Mouse (Mus musculus): ENCODE data around the gene Ptprt. TPM values are rescaled to one million over a fixed set of nuclear protein-coding genes. Genes with fewer than 3 reads are reported as not detected.
"Not testable (repeated sequence)": the region's sequence is repeated elsewhere in the genome, so short reads cannot be mapped to it uniquely, and the experiment has no call there.

Ptprt gene
- polyA plus RNA-seq, 1 experiment from 2014 or later = 0.05 TPM

- Histone ChIP-seq H3K27me3 (ENCODE audit: control insufficient read depth, insufficient read depth, low read depth, low read length) (no peaks in the 10 kb centered on the region), H3K4me3 (ENCODE audit: low read depth, low read length) (no peak overlapping the region), H3K4me2 (ENCODE audit: low read depth, low read length) (no peak overlapping the region), H3K27ac (ENCODE audit: low read length) (no peak overlapping the region), H3K9ac (ENCODE audit: low read depth, low read length) (no peak overlapping the region), H3K36me3 (ENCODE audit: control insufficient read depth, insufficient read depth) (no peaks in the 10 kb centered on the region), H3K9me3 (replicated peaks; ENCODE audit: control insufficient read depth, low read length) (no peaks in the 10 kb centered on the region), H3K4me1 (ENCODE audit: control insufficient read depth, low read depth, low read length) (no peaks in the 10 kb centered on the region)
- WGBS (ENCODE audit: insufficient replicate concordance) = 70% methylated on average over 20 of the region's 20 CpGs
- ATAC-seq (ENCODE audit: low read depth) = no peak
Observed at GRCm38 (mm10) chr2:162182621-162183475, 478.1 kb downstream of the Ptprt start.

DNA sequence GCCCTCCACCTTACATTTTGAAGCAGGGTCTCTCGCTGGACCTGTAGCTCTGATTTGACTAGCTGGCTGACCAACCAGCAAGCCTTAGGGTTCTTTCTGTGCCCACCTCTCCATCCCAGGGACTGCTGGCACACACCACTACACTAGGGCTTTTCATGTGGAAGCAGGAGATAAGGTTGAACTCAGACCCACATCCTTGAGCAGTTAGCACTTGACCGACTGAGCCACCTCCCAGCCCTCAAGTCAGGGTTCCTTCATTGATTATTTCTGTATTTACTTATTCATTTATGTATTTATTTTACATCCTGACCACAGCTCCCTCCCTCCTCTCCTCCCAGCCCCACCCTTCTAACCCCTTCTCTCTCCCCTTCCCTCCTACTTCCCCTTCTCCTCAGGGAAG is 479.1 kb downstream of the Ptprt start:
- Histone ChIP-seq H3K9me3 (replicated peaks; ENCODE audit: control insufficient read depth, low read length) (no peaks in the 10 kb centered on the region), H3K27me3 (ENCODE audit: control insufficient read depth, insufficient read depth, low read depth, low read length) (no peaks in the 10 kb centered on the region), H3K9ac (ENCODE audit: low read depth, low read length) (no peak overlapping the region), H3K27ac (ENCODE audit: low read length) (no peak overlapping the region), H3K4me1 (ENCODE audit: control insufficient read depth, low read depth, low read length) (no peaks in the 10 kb centered on the region), H3K36me3 (ENCODE audit: control insufficient read depth, insufficient read depth) (no peaks in the 10 kb centered on the region), H3K4me3 (ENCODE audit: low read depth, low read length) (no peak overlapping the region), H3K4me2 (ENCODE audit: low read depth, low read length) (no peak overlapping the region)
- ATAC-seq (ENCODE audit: low read depth) = no peak
- WGBS (ENCODE audit: insufficient replicate concordance) = 54% methylated on average over 2 of the region's 2 CpGs

- 48% methylated on average over 1 of the region's 1 CpGs for WGBS (ENCODE audit: insufficient replicate concordance)
- no peak for ATAC-seq (ENCODE audit: low read depth)
- Histone ChIP-seq H3K36me3 (ENCODE audit: control insufficient read depth, insufficient read depth) (no peaks in the 10 kb centered on the region), H3K27me3 (ENCODE audit: control insufficient read depth, insufficient read depth, low read depth, low read length) (no peaks in the 10 kb centered on the region), H3K9me3 (replicated peaks; ENCODE audit: control insufficient read depth, low read length) (no peaks in the 10 kb centered on the region), H3K4me1 (ENCODE audit: control insufficient read depth, low read depth, low read length) (no peaks in the 10 kb centered on the region), H3K4me3 (ENCODE audit: low read depth, low read length) (no peak overlapping the region), H3K9ac (ENCODE audit: low read depth, low read length) (no peak overlapping the region), H3K27ac (ENCODE audit: low read length) (no peak overlapping the region), H3K4me2 (ENCODE audit: low read depth, low read length) (no peak overlapping the region)
Observed at GRCm38 (mm10) chr2:162172529-162172928, 488.4 kb downstream of the Ptprt start.

DNA sequence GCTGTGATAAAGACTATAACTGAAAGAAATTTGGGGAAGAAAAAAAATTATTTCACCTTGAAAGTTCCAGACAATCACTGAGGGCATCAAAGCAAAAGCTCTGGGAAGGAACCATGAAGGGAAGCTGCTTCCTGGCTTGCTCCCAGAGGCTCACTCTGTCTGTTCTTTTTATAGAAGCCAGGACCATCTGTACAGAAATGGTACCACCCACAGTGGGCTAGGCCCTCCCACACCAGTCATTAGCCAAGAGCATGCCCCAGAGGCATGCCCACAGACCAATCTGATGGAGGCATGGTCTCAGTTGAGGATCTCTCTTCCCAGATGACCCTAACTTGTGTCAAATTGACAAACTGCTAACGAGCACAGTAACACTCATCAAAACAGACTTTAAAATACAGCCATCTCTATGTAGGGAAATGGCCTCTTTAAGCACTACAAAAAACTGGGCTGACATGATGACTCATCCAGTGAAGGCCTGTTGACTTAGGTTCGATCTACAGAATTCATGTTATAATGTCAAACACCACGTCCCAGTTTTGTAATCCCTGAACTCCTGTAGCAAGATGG is 519.0 kb downstream of the Ptprt start:
- 62% methylated on average over 3 of the region's 3 CpGs for WGBS (ENCODE audit: insufficient replicate concordance)
- Histone ChIP-seq H3K9ac (ENCODE audit: low read depth, low read length) (no peak overlapping the region), H3K9me3 (replicated peaks; ENCODE audit: control insufficient read depth, low read length) (no peaks in the 10 kb centered on the region), H3K4me2 (ENCODE audit: low read depth, low read length) (no peak overlapping the region), H3K4me3 (ENCODE audit: low read depth, low read length) (no peak overlapping the region), H3K4me1 (ENCODE audit: control insufficient read depth, low read depth, low read length) (no peaks in the 10 kb centered on the region), H3K27me3 (ENCODE audit: control insufficient read depth, insufficient read depth, low read depth, low read length) (no peaks in the 10 kb centered on the region), H3K36me3 (ENCODE audit: control insufficient read depth, insufficient read depth) (no peaks in the 10 kb centered on the region), H3K27ac (ENCODE audit: low read length) (no peak overlapping the region)
- ATAC-seq (ENCODE audit: low read depth) = no peak

GRCm38 (mm10) chr2:162136176-162136575 is 524.8 kb downstream of the Ptprt start:
- not testable (repeated sequence) for H3K27me3 ChIP-seq (ENCODE audit: control insufficient read depth, insufficient read depth, low read depth, low read length); H3K4me2 ChIP-seq (ENCODE audit: low read depth, low read length); H3K4me1 ChIP-seq (ENCODE audit: control insufficient read depth, low read depth, low read length); ATAC-seq (ENCODE audit: low read depth); H3K4me3 ChIP-seq (ENCODE audit: low read depth, low read length); H3K36me3 ChIP-seq (ENCODE audit: control insufficient read depth, insufficient read depth); H3K9me3 ChIP-seq (replicated peaks; ENCODE audit: control insufficient read depth, low read length); H3K9ac ChIP-seq (ENCODE audit: low read depth, low read length); H3K27ac ChIP-seq (ENCODE audit: low read length)
- WGBS (ENCODE audit: insufficient replicate concordance) = 67% methylated on average over 3 of the region's 3 CpGs

GRCm38 (mm10) chr2:162131607-162132304 is 529.2 kb downstream of the Ptprt start:
- WGBS (ENCODE audit: insufficient replicate concordance) = 68% methylated on average over 4 of the region's 4 CpGs
- Histone ChIP-seq H3K9me3 (replicated peaks; ENCODE audit: control insufficient read depth, low read length) (no peaks in the 10 kb centered on the region), H3K4me3 (ENCODE audit: low read depth, low read length) (no peak overlapping the region), H3K4me1 (ENCODE audit: control insufficient read depth, low read depth, low read length) (no peaks in the 10 kb centered on the region), H3K36me3 (ENCODE audit: control insufficient read depth, insufficient read depth) (no peaks in the 10 kb centered on the region), H3K4me2 (ENCODE audit: low read depth, low read length) (no peak overlapping the region), H3K27ac (ENCODE audit: low read length) (no peak overlapping the region), H3K27me3 (ENCODE audit: control insufficient read depth, insufficient read depth, low read depth, low read length) (no peaks in the 10 kb centered on the region), H3K9ac (ENCODE audit: low read depth, low read length) (no peak overlapping the region)
- no peak for ATAC-seq (ENCODE audit: low read depth)

- Histone ChIP-seq H3K27ac (ENCODE audit: low read length) (no peak overlapping the region), H3K9me3 (replicated peaks; ENCODE audit: control insufficient read depth, low read length) (no peaks in the 10 kb centered on the region), H3K4me3 (ENCODE audit: low read depth, low read length) (no peak overlapping the region), H3K4me1 (ENCODE audit: control insufficient read depth, low read depth, low read length) (no peaks in the 10 kb centered on the region), H3K27me3 (ENCODE audit: control insufficient read depth, insufficient read depth, low read depth, low read length) (no peaks in the 10 kb centered on the region), H3K9ac (ENCODE audit: low read depth, low read length) (no peak overlapping the region), H3K4me2 (ENCODE audit: low read depth, low read length) (no peak overlapping the region), H3K36me3 (ENCODE audit: control insufficient read depth, insufficient read depth) (no peaks in the 10 kb centered on the region)
- WGBS (ENCODE audit: insufficient replicate concordance) = 58% methylated on average over 1 of the region's 1 CpGs
- ATAC-seq (ENCODE audit: low read depth) = no peak
Observed at GRCm38 (mm10) chr2:162129896-162130295, 531.1 kb downstream of the Ptprt start.

DNA sequence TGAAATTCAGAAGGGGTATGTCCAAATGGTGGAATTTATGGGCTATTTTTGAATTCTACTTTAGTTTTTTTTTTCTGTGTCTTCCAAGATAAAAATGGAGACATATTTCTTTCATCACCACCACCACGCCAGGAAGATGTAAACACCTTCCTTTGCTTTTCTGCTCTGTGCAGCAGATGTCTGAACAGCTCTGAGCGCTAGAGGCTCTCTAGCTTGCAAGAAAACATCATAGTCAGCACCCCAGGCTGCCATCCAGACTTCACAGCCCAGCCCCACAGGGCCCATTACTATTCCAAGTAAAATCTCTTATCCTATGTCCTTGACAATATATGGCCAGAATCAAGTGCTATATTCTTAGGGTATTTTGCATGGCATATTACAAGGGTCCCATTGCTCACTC is 542.9 kb downstream of the Ptprt start:
- Histone ChIP-seq H3K9me3 (replicated peaks; ENCODE audit: control insufficient read depth, low read length) (no peaks in the 10 kb centered on the region), H3K36me3 (ENCODE audit: control insufficient read depth, insufficient read depth) (no peaks in the 10 kb centered on the region), H3K27me3 (ENCODE audit: control insufficient read depth, insufficient read depth, low read depth, low read length) (no peaks in the 10 kb centered on the region), H3K4me1 (ENCODE audit: control insufficient read depth, low read depth, low read length) (no peaks in the 10 kb centered on the region), H3K4me2 (ENCODE audit: low read depth, low read length) (no peak overlapping the region), H3K9ac (ENCODE audit: low read depth, low read length) (no peak overlapping the region), H3K27ac (ENCODE audit: low read length) (no peak overlapping the region), H3K4me3 (ENCODE audit: low read depth, low read length) (no peak overlapping the region)
- no peak for ATAC-seq (ENCODE audit: low read depth)
- 34% methylated on average over 2 of the region's 2 CpGs for WGBS (ENCODE audit: insufficient replicate concordance)

DNA sequence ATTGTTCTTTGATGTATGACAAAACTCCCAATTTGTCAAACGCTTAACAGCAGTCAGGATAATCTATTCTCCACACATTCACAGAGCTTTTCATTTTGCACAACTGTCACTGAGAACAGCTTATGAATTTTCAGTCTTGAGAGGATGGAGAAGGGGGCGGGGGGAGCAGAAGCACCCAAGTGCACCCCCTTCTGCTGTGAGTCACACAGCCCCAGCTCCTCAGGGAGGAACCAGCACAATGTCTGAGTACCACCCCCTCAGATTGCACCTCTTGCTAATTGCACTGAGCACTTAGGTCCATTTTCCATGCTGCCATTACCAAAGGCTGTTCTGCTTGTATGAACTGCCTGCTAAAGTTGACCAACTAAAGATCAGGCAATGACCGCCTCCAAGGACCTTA is 578.6 kb downstream of the Ptprt start:
- no peak overlapping the region for H3K9ac ChIP-seq (ENCODE audit: low read depth, low read length)
- no peaks in the 10 kb centered on the region for H3K9me3 ChIP-seq (replicated peaks; ENCODE audit: control insufficient read depth, low read length)
- WGBS (ENCODE audit: insufficient replicate concordance) = 56% methylated on average over 3 of the region's 3 CpGs
- H3K36me3 ChIP-seq (ENCODE audit: control insufficient read depth, insufficient read depth) = no peaks in the 10 kb centered on the region
- H3K27ac ChIP-seq (ENCODE audit: low read length) = no peak overlapping the region
- H3K4me2 ChIP-seq (ENCODE audit: low read depth, low read length) = no peak overlapping the region
- H3K27me3 ChIP-seq (ENCODE audit: control insufficient read depth, insufficient read depth, low read depth, low read length) = no peaks in the 10 kb centered on the region
- no peak overlapping the region for H3K4me3 ChIP-seq (ENCODE audit: low read depth, low read length)
- no peaks in the 10 kb centered on the region for H3K4me1 ChIP-seq (ENCODE audit: control insufficient read depth, low read depth, low read length)
- ATAC-seq (ENCODE audit: low read depth) = no peak

Measured in liver, embryonic 16.5 days (tissue).